Mouse (Mus musculus) left cerebral cortex, adult 2 months (tissue): ENCODE data around the gene Nxnl1. TPM values are rescaled to one million over a fixed set of nuclear protein-coding genes. Genes with fewer than 3 reads are reported as not detected.

Source experiments
- DNase-seq, 2 experiments: peaks; one replicate each; pipeline ENCODE4 v3.0.0; 2021 to 2022; ENCODE audit warnings: low spot score in 2 of 2, mixed read lengths in 1 of 2; ENCODE audit errors: extremely low spot score in 1 of 2
- H3K27ac ChIP-seq: fragments of 200-600 bp; 2 replicates; pipeline ENCODE4 v1.8.1; 2022
- H3K4me3 ChIP-seq: fragments of 200-600 bp; 2 replicates; pipeline ENCODE4 v1.8.1; 2022
- CTCF ChIP-seq: fragments of 200-600 bp; IDR thresholded peaks from 2 replicates; pipeline ENCODE4 v1.8.1; 2022; ENCODE audit warnings: antibody characterized with exemption, mild to moderate bottlenecking, moderate library complexity
- intact Hi-C: fragments of 180-260 bp; cut with DNase I; formaldehyde crosslinking; loops from one replicate; pipeline ENCODE4 v1.15.1; 2025
- total RNA-seq, 2 experiments: library from RNA; stranded (reverse); gene quantifications; 2 replicates each; pipeline ENCODE4 v1.2.3; 2021

Nxnl1 gene
- total RNA-seq, 2 experiments from 2014 or later = 0.11 TPM; not detected in 1

GRCm38 (mm10) chr8:71563992-71564391 lies 2.4 kb downstream of the Nxnl1 start:
- H3K4me3 ChIP-seq = no peak overlapping the region
- no peak for DNase-seq
- intact Hi-C loops = no loop called here
- H3K27ac ChIP-seq = no peak overlapping the region
- TF ChIP-seq CTCF = peak; percentile 25

GRCm38 (mm10) chr8:71562751-71563150 lies 3.6 kb downstream of the Nxnl1 start:
- TF ChIP-seq CTCF = peak; percentile 86
- peak; percentile 69 to 79 for DNase-seq
- Histone ChIP-seq H3K4me3 (peak overlapping the region; percentile 28), H3K27ac (no peak overlapping the region)
- intact Hi-C loops = no loop called here

GRCm38 (mm10) chr8:71561401-71561800 lies 5.0 kb downstream of the Nxnl1 start:
- DNase-seq = no peak
- TF ChIP-seq CTCF = peak; percentile 81
- no peak overlapping the region for H3K27ac ChIP-seq
- intact Hi-C loops = loop anchor here (1.0 kb wide), 2 partner anchors 35 to 99 kb away; no protein-coding TSS in a partner anchor
- no peak overlapping the region for H3K4me3 ChIP-seq

GRCm38 (mm10) chr8:71560765-71561164 lies 5.6 kb downstream of the Nxnl1 start:
- Histone ChIP-seq H3K4me3 (no peak overlapping the region), H3K27ac (no peak overlapping the region)
- DNase-seq = no peak
- intact Hi-C loops = loop anchor here (1.0 kb wide), 2 partner anchors 36 to 100 kb away; no protein-coding TSS in a partner anchor
- no peak for TF ChIP-seq CTCF

- Histone ChIP-seq H3K4me3 (no peak overlapping the region), H3K27ac (no peak overlapping the region)
- intact Hi-C loops = no loop called here
- no peak for TF ChIP-seq CTCF
- no peak for DNase-seq
These were observed 6.3 kb downstream of the Nxnl1 start for GRCm38 (mm10) chr8:71560071-71560470.

GRCm38 (mm10) chr8:71558958-71559690 lies 7.3 kb downstream of the Nxnl1 start:
- intact Hi-C loops = no loop called here
- DNase-seq = no peak
- Histone ChIP-seq H3K4me3 (peak overlapping the region; percentile 17; the same call in 1 of the 2 replicates), H3K27ac (no peak overlapping the region)
- TF ChIP-seq CTCF = no peak

GRCm38 (mm10) chr8:71558071-71558957 lies 8.1 kb downstream of the Nxnl1 start, which contains the start of gene Tmem221:
Tmem221 (minus strand) TSS chr8:71558871.
- Histone ChIP-seq H3K27ac (no peak within 1 kb of the TSS), H3K4me3 (peak within 1 kb of the TSS; percentile 17; the same call in 1 of the 2 replicates)
- no peak for DNase-seq
- no peak for TF ChIP-seq CTCF
- intact Hi-C loops = no loop called here

- intact Hi-C loops = no loop called here
- no peak overlapping the region for H3K4me3 ChIP-seq
- no peak overlapping the region for H3K27ac ChIP-seq
- DNase-seq = no peak
- TF ChIP-seq CTCF = no peak
These were observed 11.8 kb downstream of the Nxnl1 start for GRCm38 (mm10) chr8:71554644-71555043.

- no peak for DNase-seq
- H3K27ac ChIP-seq = no peak overlapping the region
- intact Hi-C loops = no loop called here
- H3K4me3 ChIP-seq = no peak overlapping the region
- no peak for TF ChIP-seq CTCF
These were observed 12.4 kb downstream of the Nxnl1 start for GRCm38 (mm10) chr8:71554001-71554400.

GRCm38 (mm10) chr8:71552770-71553169 lies 13.6 kb downstream of the Nxnl1 start:
- intact Hi-C loops = no loop called here
- DNase-seq = no peak
- no peak for TF ChIP-seq CTCF
- Histone ChIP-seq H3K4me3 (no peak overlapping the region), H3K27ac (no peak overlapping the region)

- no peak overlapping the region for H3K4me3 ChIP-seq
- no peak overlapping the region for H3K27ac ChIP-seq
- DNase-seq = no peak
- TF ChIP-seq CTCF = no peak
- intact Hi-C loops = no loop called here
These were observed 15.6 kb downstream of the Nxnl1 start for GRCm38 (mm10) chr8:71550754-71551153.

- no peak for TF ChIP-seq CTCF
- H3K4me3 ChIP-seq = no peak overlapping the region
- no peak for DNase-seq
- intact Hi-C loops = no loop called here
- no peak overlapping the region for H3K27ac ChIP-seq
These were observed 18.8 kb downstream of the Nxnl1 start for GRCm38 (mm10) chr8:71547590-71547989.
